Mouse (Mus musculus) naive thymus-derived CD4-positive, alpha-beta T cell, adult 2 months (primary cell): ENCODE results near the gene Ppp5c.

Source experiments
- DNase-seq: peaks from one replicate; pipeline ENCODE4 v3.0.0-alpha.2; 2011; ENCODE audit warnings: low read depth

Gene Ppp5c

DNA sequence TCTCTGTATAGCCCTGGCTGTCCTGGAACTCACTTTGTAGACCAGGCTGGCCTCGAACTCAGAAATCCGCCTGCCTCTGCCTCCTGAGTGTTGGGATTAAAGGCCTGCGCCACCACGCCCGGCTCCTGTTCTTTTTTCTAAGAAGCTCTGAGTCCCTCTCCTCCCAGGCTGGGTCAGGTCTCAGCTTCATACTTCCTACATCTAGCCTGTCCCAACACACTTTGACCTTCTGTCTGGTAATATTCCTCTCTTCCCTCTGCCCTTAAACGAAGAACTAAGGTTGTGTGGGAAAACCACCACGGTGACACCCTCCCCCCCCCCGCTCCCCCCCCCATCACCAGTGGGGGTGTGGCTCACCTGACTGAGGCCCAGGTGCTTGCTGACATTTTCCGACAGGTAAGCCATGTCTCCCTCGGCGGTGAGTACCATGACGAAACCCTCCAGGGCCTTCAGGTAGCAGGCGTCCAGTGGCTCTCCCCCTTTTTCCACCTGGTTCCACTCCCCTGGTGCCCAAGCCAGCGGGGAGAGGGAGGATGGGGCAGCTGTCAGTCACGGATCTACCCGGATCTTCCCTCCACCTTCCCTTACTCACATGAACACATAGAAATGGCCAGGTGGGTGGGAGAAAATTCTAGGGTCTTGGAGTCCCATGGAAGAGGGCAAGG, 26.7 kb upstream of the Ppp5c start:
- no peak for DNase-seq

DNA sequence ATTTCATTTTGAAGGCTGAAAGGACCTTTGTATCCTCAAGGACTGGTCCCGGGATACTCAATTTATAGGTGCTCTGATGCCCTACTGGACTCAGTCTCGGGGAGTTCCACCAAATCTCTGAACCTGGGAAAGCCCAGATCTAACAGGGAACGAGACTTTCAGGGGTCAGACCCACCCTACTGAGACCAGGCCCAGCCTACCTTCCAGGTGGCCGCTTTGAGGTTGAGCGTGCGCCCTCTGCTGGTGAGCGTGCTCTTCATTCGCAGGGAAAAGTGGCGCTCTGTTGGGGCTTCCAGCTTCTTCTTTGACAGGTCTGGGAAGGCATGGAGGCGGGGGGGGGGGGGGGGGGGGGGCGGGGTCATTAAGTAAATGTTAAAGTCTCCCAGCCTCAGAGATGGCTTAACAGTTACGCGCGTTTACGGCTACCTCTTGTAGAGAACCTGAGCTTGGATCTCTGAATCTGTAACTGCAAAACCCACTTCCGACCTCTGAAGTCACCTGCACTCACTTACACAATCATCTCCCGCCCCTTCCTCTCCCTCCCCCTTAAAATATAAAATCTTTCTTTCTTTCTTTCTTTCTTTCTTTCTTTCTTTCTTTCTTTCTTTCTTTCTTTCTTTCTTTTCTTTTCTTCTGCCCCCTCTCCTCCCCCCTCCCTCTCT, 23.3 kb upstream of the Ppp5c start:
- DNase-seq, result peak; percentile 77

- DNase-seq, result no peak
These were observed 22.8 kb upstream of the Ppp5c start for GRCm38 (mm10) chr7:17050491-17050890.

- DNase-seq, result no peak
These were observed 20.9 kb upstream of the Ppp5c start for GRCm38 (mm10) chr7:17048431-17049190.

GRCm38 (mm10) chr7:17047041-17047682, 19.4 kb upstream of the Ppp5c start:
- no peak for DNase-seq

GRCm38 (mm10) chr7:17045743-17046142, 18.0 kb upstream of the Ppp5c start:
- no peak for DNase-seq

DNA sequence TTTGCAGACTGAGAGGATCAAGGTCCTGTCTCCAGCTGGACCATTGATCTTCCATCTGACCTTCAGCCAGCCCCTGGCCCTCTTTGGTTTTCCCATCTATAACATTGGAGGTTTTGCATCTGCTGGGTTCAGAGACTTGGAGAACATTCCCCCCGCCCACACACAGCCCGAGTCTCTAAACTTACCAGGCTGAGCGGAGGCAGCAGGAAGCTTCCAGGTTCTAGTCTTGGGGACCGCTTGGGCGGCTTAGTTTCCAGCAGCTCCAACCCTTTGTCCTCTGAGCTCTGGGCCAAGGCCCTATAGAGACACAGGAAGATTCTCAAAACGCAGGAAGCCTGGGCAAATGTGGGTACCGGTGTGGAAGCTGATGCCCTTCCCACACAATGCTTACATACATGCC, 11.6 kb upstream of the Ppp5c start:
- DNase-seq, result no peak

- no peak for DNase-seq
These were observed 10.4 kb upstream of the Ppp5c start for GRCm38 (mm10) chr7:17038018-17038695.

DNA sequence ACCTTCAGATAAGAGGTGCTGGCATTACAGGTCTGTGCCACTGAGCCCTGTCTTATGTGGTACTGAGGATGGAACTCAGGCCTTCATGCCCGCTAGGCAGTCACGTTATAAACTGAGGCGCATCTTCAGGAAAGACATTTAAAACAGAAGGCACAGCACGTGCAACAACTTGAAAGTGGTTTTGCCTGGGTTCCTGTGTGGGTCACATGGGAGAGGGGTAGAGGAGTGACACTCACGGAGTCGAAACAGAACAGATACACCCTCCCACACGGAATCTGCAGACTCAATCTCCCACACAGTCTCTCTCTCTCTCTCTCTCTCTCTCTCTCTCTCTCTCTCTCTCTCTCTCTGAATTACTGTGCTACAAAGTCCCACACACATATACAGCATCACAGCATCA, 2.5 kb upstream of the Ppp5c start:
- DNase-seq, result peak; percentile 60

- DNase-seq, result no peak
These were observed 1.2 kb upstream of the Ppp5c start for GRCm38 (mm10) chr7:17028923-17029322.

DNA sequence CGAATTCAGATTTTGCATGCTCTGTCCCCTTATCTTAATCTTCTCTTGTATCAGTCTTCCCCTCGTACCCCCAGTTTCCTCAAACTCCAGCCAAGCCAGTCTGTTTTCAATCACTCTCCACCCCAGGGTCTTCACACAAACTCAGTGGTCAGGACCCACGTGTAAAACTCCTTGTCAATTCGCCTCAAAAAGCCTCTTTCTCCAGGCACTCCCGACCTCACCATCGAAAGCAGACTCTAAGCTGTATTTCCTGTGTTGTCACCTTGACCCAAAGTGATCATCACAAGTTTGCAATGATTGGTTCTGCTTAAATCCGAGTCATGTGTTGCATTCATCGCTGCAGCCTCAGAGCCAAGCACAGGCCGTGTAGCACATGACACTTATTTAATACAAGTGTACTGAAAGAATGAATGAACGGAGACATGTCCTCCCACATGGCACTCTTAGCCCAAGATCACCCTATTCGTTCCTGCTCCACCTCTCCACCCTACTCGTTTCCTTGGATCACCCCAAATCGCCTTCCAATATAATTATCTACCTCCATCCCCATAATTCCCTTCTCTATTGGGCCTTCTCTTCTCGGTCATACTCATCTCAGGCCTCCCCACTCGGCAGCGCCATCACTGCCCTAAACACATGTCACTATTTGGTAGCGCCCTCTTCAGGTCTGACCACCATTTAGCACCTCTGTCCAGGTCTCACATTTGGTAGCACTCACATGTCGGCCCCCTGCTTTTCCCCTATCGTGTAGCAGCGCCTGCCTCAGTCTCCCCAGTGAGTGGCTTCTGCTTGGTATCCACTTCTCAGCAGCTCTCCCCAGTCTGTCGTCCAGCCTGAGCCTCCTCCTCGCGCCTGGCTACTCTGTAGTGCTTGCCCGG, 775 bp downstream of the Ppp5c start:
- DNase-seq, result peak; percentile 76

DNA sequence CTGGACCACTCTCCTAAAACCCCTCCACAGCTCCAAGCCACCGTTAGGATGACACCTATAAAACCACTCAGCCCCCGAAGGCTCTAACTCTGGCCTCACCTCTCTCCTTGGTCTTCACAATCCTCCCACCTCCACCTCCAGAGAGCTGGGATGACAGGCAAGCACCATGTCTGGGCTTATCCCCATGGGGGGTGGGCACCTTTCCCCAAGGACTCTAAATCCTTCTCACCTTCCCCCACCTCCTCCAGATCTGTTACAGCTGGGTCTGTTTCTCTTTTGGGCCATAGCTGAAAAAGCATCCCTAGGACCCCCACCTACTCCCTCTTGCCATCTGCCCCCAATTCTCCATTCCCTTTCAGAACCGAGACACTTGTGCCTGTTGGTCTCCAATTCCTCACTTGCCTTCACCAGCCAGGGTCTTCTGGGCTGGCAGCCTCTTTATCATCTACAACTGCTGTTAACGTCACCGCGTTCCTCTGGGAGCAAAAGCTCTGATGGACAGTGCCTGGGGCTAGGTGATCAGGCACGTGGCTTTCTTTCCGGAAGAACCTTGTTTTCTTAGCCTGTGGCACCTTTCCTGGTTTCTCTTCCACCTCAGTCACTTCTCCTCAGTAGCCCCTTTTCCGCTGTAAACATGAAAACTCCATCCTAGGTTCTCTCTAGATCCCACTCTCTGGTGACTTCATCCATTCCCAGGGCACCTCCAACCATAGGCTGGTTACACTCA, 1.7 kb downstream of the Ppp5c start:
- DNase-seq, result peak; percentile 17

DNA sequence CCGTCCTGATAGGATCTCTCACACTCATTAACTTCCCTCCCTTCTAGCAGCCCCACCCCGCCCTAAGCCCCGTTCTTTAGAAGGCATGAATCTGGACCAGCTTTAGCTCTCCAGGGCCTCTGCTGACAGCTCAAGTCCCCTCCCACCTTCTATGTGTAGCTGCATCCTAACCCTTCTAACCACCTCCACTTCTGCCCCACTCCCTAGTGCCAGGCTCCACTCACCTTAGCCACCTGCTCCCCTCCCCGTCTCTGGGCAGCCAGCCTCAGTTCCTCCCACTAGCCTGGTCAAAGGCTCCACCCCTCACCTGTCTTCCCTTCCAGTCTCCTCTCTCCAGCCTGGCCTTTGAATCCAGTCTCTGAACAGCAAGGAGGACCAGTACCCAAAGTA, 2.2 kb downstream of the Ppp5c start:
- DNase-seq, result no peak

- DNase-seq, result peak; percentile 51
These were observed 2.8 kb downstream of the Ppp5c start for GRCm38 (mm10) chr7:17024814-17025504.

- DNase-seq, result peak; percentile 33
These were observed 3.6 kb downstream of the Ppp5c start for GRCm38 (mm10) chr7:17024141-17024540.

DNA sequence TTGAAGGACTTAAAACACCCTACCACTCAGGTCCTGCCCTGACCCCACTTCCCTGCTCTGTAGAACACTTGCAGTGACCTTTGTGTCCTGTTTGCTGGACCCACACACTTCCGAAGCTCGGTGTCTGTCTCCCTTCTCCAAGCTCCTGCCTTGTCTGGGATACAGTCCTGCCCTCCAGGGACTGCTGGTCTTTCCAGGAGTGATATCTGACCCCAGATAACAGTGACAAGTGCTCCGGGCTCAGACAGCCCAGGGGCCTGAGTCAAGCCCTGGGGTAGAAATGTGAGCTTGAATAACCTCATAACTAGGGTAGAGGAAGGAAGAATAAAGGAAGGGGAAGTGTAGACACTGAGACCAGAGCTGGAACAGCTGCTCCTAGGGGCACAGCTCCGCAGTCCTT, 4.0 kb downstream of the Ppp5c start:
- DNase-seq, result no peak

- no peak for DNase-seq
These were observed 5.5 kb downstream of the Ppp5c start for GRCm38 (mm10) chr7:17022176-17022575.

- no peak for DNase-seq
These were observed 8.1 kb downstream of the Ppp5c start for GRCm38 (mm10) chr7:17019426-17020166.

DNA sequence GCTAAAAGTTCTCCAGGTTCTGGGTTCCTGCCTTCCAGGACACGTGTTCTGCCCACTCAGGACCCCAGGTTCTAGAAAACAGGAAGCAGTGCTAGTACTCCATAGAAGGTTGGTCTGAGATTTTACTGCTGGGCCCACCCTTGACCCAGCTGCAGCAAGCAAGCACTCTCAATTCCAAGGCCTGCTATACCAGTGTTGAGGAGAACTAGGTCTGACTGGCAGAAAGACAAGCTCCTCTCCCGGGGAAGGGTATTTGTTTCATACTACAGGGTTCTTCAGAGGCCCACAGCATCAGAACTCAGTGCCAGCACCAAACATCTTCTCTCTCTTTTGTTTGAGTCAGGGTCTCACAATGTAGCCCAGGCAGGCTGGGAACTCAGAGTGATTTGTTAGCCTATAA, 9.8 kb downstream of the Ppp5c start:
- no peak for DNase-seq
